Mouse (Mus musculus) right cerebral cortex, postnatal 25 days (tissue): Measurements from ENCODE around the gene Cntd1.

Experiments used
- DNase-seq: peaks from one replicate; pipeline ENCODE4 v3.0.0; 2022

The Cntd1 gene

DNA sequence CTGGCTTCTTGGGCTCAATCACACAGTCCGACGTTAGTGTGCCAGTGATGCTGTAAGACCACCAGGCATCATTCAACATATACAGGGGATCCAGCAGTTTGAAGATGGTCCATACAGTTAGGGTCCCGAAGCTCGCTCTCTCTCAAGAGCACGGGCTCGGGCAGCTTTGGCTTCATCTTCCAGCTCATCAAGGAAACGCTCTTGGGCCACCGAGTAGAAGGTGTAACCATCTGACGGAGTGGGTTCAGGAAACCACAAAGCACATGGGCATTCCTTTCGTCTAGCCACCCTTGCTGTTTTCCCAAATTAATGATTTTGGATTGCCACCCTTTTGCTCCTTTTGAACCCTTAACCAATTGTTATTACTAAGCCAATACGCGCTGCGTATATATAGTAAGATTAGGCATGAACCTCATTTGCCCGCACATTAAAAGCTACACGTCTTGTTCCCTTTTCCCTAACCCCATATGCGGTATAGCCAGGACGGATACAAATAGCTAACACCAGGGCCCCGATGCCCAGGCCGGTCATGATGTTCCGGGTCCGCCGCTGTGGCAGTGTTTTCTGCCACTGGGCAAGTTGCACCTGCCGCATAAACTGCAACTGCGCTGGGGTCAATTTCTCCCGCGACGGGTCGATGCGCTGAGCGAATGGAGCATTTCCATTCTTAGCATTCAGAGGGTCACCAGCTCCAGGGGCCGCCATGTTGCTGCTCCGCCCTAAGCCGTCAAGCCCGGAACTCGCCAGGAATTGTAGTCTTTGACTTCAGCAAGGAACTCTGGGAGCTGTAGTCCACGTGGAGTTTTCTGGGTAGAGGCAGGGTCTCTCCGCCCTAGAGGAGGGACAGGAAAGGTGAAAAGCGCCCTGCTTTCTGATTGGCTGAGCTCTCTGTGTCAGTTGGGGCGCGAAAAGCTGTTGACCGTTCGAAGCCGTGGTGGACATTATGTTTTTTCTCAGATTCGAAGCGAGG is at the start of gene Cntd1, which contains the start of gene Coa3:
Cntd1 (plus strand) TSS at position 790 of the 970 bp plus-strand sequence.
Coa3 (minus strand) TSS at position 892 of the 970 bp plus-strand sequence.
- DNase-seq, result peak; percentile 86

DNA sequence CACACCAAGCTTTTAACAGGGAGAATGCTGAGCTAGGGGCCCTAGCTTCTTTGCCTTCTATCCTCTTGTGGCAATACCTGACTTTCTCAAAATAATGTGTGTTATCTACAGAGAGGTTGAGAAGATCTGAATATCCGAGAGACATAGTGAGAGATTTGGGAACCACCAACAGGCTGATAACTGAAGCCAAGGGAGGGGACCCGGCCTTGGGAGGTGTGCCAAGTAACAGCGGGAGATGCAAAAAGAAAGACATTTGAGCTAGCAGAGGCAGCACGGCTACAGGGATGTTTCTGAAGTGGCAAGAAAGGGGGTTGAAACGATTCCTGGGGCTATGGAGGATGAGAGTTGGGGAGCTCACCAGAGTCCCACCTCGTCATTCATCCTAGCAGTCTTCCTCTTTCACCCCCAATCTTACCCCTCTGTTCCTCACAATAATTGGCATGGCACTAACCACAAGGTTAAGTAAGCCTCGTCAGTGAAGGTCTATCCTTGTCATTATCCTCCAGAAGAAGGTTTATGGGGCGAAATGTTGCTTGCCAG is 49.4 kb upstream of the Cntd1 start:
- no peak for DNase-seq

DNA sequence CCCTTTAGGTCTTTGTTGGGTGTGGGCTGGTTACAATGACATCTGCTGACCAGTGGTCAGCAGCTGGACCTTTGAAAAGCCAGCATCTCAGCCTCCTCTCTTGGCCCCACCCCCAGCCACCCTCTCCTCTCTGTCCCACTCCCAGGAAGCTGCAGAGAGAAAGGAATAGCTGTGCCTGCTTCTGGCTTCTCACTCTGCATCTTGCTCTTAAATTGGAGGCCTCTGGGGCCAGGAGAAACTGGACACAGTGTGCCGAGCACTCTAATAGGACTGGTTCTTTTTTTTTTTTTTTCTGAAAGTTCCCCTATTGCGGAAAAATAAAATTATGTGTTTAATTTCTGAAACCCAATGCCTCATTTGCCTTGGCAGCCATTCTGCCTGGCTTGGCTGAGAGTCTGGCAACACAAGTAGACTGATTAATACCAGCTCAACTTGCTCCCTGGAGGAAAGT is 48.7 kb upstream of the Cntd1 start:
- no peak for DNase-seq

DNA sequence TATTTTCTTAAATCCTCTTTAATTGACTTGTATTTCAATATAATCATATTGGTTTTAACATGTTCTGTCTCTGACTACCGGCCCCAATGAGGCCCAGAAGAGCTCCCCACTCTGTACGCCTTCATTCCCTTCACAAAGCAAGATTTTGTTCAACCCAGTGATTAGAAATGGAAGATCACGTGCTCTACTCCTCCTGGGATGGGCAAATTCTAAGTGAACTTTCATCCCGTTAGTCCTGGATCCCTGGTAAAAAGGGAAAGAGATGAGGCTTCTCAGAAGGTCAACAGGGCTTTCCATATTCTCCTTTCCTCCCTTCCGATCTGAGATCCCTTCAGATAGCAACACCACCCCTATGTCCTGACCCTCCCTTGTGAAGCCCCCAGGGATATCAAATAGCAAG is 48.3 kb upstream of the Cntd1 start:
- no peak for DNase-seq

DNA sequence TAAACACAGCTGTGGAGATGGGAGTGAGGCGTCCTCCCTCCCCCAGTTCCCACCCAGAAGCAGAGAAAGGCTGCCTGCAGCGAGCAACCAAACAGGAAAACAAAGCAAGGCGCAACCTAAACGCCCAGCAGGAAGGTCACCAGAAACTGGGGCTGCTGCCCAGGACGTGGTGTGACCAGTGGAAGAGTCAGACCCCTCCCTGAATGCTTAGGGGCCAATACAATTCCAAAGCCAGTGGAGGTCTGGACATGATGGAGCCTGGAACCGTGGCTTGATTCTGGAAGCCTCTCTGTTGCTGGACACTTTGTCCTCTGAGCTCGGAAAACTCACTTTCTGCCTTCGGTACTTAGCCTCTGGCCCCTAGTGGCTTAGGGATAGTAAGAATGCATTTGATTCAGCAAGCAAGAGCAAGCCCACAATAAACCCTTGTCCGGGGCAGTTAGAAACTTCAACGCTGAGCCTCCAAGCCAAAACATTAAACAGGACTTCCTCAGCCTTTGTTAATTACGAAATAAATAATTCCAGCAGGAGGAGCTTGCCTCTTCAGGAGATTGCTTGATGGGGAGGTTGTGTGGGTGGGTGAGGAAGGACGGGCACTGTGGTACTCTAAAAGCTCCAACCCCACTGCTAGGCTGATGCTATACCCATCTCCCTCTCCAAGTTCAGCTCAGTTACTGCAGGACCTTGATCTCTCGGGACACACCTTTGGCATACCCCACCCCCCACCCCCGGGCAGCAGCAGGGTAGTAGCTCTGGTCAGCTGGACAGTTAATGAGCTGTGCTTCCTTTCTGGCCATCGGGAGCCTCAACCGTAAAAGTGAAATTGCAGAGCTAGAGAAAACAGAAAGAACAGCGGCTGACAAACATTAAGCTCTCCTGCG is 47.6 kb upstream of the Cntd1 start:
- DNase-seq, result peak; percentile 36

DNA sequence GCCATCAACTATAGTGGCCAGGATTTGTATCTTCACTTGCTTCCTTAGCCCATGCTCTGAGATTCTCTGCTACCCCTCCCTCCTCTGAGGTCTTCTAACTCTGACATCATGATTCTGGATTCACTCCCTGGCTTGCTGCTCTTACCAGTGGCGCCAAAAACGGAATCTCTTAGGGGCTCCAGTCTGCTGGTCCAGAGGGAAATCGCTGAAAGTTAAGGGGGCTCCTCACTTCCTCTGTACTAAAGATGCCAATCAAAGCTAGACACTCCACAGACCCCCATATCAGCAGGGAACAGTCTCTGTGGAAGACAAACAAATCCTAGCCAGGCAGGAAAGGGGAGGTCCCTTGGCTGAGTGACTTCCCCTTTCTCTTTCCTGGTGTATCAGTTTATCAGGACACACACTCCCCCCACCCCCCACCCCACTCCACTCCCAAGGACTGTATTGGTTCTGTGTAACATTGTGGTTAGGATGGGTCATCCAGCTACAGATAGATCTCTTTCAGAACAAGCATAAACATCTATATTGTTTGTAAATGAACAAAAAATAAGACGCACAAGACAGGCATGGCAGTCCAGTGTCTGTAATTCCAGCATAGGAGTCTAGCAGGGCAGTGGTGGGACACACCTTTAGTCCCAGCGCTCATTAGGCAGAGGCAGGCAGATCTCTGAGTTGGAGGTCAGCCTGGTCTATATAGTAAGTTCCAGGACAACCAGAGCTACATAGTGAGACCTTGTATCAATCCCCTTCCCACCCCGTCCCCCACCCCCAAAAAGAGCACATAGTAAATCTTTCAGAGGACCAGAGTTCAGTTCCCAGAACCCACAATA is 46.6 kb upstream of the Cntd1 start:
- no peak for DNase-seq

DNA sequence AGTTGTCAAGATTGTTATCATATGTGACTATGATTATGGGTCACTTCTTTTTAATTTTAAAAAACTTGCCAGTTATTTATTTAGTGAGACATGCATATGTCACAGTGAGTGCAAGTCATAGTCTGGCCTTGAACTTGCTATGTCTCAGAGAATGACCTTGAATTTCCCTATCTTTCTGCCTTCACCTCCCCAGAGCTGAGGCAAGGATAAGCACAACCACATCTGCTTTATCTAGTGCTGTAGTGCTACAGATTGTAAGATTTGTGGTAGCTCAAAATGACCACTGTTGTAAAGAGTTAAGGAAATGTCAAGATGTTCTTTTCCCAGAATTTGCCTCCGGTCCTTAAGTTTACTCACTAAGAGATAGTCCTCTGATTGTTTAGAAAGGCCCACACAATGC is 45.6 kb upstream of the Cntd1 start:
- no peak for DNase-seq

DNA sequence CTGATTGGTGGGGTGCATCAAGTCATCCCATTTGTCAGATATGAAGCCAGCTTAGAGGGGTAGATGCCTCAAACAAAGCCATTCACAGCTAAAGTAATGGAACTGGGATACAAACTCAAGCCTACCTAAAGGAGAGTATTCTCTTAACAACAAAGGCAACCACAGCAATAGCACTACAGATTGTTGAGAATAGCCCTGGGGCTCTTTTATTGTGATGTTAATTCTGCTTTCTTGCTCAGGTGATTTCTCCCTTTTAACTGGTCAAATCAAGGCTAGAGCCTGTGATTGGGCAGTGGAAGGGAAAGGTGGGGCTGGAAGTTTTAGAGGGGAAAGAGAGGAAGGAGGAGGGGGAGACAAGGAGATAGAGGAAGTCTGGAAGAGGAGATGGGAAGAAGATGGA is 44.7 kb upstream of the Cntd1 start:
- DNase-seq, result no peak

DNA sequence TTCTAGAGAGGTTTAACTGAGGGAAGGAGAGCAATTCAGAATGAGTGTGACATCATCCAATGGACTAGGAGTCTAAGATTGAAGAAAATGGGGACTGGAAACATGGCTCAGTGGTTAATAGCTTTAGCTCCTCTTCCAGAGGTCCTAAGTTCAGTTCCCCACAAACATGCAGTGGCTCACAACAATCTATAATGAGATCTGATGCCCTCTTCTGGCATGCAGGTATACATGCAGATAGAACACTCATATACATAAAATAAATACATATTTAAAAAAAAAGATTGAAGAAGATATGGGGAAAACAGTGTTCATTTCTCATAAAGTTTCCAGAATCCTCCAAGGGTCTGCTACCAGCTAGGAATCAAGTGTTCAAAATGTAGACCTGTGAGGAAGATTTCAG is 43.4 kb upstream of the Cntd1 start:
- no peak for DNase-seq

DNA sequence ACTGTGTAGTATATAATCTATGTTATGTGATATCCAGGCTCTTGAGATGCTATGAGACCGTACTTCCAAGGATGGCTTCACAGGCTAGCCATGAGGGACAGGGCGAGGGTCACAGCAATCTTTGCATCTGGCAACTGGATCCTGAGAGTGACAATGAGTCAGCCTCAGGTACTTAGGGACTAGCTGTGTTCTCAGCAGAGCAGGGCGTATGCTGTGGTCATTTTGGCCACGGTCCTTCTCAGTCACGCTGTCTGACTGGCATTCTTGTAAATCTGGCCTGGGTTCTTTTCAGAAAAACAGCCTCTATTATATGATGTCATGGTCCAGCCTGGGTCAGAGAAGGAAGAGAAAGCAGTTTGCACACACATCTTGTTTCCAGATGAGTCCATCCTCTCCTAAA is 42.0 kb upstream of the Cntd1 start:
- no peak for DNase-seq

DNA sequence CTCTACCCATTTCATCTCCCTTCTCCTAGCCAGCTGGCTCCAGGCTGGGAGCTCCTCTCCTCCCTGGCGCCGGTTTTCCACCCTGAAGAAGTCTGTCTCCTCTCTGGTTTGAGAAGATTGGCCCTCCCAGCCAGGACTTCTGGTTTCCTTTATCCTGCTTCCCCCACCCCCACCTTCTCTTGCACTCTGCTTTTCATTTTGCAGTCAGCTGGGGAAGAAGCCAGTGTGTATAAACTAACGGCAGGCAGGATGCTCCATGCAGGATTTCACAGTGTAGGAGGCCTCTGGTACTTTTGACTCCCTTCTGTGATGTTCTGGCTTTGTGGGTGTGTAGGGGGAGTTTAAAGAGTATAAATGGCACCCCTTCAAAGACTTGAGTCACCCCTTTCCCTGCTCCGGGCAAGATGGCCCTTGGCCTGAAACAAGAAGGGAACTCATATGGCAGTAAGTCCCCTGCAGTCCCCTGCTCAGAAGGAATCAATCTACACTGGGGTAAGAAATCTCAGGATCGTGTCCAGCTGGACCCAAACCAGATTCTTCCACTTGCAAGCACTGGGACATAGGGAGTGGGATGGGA is 40.7 kb upstream of the Cntd1 start:
- peak; percentile 14 for DNase-seq

DNA sequence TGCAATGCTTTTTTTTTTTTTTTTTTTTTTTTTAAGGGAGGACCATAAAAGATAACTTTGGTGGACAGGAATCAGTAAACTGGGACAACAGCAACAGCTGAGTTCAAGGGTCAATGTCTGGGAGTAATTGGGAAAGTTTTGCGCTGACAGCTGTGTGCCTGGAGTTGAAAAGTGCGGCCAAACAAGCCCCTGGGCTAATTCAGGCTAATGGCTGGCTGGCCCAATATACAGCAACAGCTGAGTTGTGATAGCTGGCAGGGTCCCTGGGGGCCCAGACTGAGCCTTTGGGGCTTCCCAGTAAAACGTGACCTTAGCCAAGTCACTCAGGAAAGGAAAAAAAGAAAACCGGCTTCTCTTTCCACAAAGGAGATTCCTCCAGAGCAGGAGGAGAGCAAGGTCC is 33.7 kb upstream of the Cntd1 start:
- DNase-seq, result no peak

DNA sequence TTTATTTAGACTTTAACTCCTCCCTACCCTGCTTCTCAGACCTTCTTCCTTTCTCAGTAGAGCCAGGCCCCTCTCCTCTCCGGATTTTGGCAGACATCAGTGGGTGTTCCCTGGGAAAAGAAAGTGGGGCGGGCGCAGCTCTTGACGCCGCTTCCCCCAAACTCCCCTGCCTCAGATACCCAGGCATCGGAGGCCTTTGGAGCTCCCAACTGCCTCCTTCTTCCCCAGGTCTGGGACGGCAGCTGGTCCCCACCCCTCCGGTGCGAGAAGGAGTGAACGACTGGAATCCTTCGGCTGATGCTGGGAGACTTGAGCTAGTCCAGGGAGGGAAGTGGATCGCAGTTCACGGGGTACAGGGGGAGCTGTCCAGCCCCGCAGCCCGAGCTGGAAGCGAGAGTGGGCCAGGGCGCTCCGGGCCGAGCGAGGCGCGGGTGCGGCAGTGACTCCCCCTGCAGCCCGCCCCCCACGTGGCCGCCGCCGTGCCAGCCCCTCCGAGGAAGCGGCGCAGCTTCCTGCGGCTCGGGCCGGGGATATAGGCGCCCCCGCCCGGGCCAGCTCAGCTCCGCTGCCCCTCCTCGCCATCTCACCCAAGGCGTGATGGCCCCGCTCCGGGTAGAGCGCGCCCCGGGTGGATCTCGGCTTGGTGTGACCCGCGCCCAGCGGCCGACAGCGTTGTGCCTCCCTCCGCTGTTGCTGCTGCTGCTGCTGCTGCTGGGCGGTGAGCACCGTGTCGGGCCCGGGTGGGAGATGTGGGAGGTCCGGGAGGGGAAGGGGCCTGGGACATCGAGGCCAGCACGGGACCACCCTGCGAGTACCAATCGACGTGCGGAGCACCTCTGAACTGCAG is 32.7 kb upstream of the Cntd1 start, which contains the start of gene Ramp2:
Ramp2 (plus strand) TSS at position 174 of the 847 bp plus-strand sequence.
- peak; percentile 63 for DNase-seq

DNA sequence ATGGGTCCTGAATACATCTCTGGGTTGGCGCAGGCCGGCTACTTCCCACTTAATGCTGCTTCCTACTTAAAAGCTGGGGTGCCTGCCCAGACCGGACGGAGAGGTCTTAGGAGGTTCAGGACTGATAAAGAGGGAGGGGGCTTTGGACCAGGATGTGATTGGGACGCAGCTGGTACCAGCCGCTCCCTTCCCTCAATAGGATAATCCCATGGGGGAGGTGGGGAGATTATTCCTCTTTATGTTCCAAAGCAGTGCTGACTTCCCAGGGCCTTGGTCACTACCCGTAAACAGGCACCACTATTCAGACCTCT is 32.2 kb upstream of the Cntd1 start:
- no peak for DNase-seq

DNA sequence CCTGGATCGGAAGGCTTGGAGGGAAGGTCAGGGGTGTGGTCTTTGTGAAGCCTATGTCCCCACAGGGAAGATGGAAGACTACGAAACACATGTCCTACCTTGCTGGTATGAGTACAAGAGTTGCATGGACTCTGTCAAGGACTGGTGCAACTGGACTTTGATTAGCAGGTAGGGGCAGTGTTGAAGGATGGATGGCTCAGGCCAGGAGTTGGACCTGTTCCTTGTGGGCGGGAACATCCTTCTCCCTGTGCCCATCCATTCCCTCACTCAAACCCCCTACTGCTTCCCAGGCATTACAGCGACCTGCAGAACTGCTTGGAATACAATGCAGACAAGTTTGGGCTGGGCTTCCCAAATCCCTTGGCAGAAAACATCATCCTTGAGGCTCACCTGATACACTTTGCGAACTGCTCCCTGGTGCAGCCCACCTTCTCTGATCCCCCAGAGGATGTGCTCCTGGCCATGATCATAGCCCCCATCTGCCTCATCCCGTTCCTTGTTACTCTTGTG is 31.2 kb upstream of the Cntd1 start:
- DNase-seq, result no peak

DNA sequence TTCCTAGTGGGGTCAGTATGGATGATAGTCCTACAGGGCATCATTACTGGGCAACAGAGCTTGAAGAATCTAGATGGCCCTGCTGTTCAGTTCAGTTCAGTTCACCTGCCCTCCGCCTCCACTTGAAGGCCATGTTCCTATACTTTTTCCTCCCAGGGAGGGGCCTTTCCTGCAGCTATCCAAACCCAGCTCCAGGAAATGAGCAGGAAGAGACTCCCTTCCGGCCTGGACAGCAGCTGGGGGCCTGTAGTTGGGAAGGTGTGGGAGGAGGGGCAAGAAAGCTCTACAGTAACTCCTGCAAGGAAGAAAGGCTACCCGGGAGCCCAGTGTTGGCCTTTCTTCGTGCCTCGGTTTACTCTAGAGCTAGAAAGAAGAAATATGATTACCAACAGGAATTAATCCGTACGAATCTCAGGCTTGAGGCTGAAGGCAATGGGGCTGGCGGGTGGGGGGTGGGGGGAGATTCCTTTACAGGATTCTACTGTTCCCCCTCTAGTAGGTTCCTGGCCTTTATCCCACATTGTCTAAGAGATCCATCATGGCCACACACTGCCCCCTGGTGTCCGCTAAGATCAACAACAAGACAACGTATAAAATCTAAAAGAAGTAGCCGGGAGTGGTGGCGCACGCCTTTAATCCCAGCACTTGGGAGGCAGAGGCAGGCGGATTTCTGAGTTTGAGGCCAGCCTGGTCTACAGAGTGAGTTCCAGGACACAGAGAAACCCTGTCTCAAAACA is 30.4 kb upstream of the Cntd1 start:
- no peak for DNase-seq

DNA sequence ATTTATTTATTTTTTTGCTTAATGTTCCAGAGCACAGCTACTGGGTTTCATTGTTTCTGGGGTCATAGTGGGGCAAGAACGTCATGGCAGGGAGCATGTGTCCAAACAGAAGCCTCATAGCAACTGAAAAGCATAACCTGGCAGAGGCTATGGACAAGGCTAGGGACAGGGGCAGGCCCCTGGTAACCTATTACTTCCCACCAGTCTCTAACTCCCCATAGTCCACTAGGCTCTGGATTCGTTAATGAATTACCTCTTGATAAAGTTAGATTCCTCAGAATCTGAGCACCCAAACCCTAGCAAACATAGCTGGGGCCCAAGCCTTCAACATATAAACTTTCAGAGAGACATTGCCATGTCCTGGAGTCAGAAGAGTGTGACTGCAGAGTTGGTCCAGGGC is 27.8 kb upstream of the Cntd1 start:
- no peak for DNase-seq

DNA sequence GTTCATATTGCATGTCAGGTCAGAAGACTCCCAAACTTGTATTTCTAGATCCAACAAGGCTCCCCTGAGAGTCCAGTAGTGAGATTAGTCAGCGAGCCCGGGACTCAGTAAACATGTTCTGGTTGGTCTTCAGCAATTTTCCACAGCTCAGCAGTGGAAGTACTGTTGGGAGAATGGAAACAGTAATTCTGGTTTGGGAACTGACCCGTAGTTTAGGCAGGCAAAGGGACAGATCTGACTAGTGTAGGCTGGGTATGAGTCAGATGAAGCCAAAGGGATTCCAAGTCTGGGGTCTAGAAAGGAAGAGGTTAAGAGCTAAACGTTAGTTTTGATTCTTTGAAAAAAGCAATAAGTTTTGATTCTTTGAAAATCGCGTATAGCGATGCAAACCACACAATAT is 25.9 kb upstream of the Cntd1 start:
- DNase-seq, result no peak

DNA sequence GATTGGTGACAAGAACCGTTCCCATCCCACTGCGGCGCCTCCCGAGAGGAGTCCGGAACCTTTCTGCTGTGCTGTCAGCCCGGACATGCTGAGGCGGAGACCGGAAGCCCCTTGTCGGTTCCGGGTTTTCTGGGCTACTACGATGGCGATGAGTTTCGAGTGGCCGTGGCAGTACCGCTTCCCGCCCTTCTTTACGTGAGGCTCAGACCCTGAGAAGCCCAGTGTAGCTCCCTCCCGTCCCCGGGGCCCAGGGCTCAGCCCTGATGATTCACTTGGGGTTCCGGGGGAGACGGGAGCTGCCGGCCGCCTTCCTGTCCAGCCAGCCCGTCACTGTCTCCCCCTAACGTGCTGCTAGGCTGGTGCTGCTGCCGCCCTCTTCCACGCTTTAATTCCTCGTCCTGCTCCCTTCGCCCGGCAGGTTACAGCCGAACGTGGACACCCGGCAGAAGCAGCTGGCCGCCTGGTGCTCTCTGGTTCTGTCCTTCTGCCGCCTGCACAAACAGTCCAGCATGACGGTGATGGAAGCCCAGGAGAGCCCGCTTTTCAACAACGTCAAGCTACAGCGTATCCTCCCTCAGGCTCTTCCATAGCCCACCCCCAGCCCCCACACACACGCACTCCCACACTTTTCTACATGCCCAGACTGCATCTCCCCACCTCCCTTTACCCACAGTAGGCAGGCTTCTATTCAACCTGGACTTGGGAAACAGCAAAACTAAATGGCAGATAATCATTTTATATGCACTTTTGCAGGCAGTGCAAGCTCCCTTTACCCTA is 25.0 kb upstream of the Cntd1 start, which contains the start of gene Vps25:
Vps25 (plus strand) TSS at position 95 of the 777 bp plus-strand sequence.
- DNase-seq, result peak; percentile 85
